In genomic region chr4:107718720-107719119, GRCm38 (mm10) we compare ENCODE assay signal across 18 mouse cellular contexts. TPM values are rescaled to one million over a fixed set of nuclear protein-coding genes. Genes with fewer than 3 reads are reported as not detected.
DNase-seq lines count a peak whose midpoint lies in the region; ATAC-seq and TF ChIP-seq lines count a peak whose summit lies in the region.
"Had no signal": no experiment of that assay in that cellular context is flagged by ENCODE, and none has a peak within 500 bp of the region (broad histone marks: within the 10 kb centered on the region; RNA-seq: fewer than 3 reads in every experiment).

No protein-coding gene starts in this region.

- DNase-seq in hindbrain, embryonic 14.5 days (ENCODE audit: low spot score): no peak
- DNase-seq in neural tube, embryonic 10.5 days (ENCODE audit: extremely low spot score, low spot score): no peak
- DNase-seq in retina, postnatal 1 day: peak; percentile 94
- no peak for DNase-seq in cerebellum, adult 2 months
- DNase-seq: adrenal gland, postnatal 10 days; cerebellum, adult 9-11 months; heart, adult 2 months had no signal

- H3K27ac ChIP-seq in hindbrain, embryonic 14.5 days: no peak overlapping the region
- no peak overlapping the region for H3K27ac ChIP-seq in hindbrain, embryonic 13.5 days
- no peak overlapping the region for H3K27ac ChIP-seq in neural tube, embryonic 12.5 days
- peak overlapping the region; percentile 60 for H3K27ac ChIP-seq in forebrain, embryonic 16.5 days (ENCODE audit: low read length)
- no peak overlapping the region for H3K27ac ChIP-seq in cerebellum, adult 2 months (ENCODE audit: insufficient read depth, low read length)
- no peak overlapping the region for H3K27ac ChIP-seq in heart, embryonic 11.5 days (ENCODE audit: low read depth, low read length)
- H3K27ac ChIP-seq: heart, adult 2 months; kidney, postnatal 0 days; stomach, embryonic 15.5 days had no signal

- H3K36me3 ChIP-seq in hindbrain, embryonic 14.5 days (replicated peaks; ENCODE audit: control insufficient read depth, insufficient read depth): no peaks in the 10 kb centered on the region
- H3K36me3 ChIP-seq in hindbrain, embryonic 13.5 days: no peaks in the 10 kb centered on the region
- H3K36me3 ChIP-seq in neural tube, embryonic 12.5 days: no peaks in the 10 kb centered on the region
- no peaks in the 10 kb centered on the region for H3K36me3 ChIP-seq in forebrain, embryonic 16.5 days (ENCODE audit: control insufficient read depth, insufficient read depth)
- no peaks in the 10 kb centered on the region for H3K36me3 ChIP-seq in heart, embryonic 11.5 days (ENCODE audit: control insufficient read depth, insufficient read depth, low read length)
- H3K36me3 ChIP-seq: stomach, embryonic 15.5 days had no signal

- H3K4me3 ChIP-seq in hindbrain, embryonic 14.5 days (replicated peaks; ENCODE audit: low read length): no peak overlapping the region
- no peak overlapping the region for H3K4me3 ChIP-seq in hindbrain, embryonic 13.5 days
- no peak overlapping the region for H3K4me3 ChIP-seq in neural tube, embryonic 12.5 days
- H3K4me3 ChIP-seq in forebrain, embryonic 16.5 days (replicated peaks; ENCODE audit: low read length): no peak overlapping the region
- H3K4me3 ChIP-seq in cerebellum, adult 2 months (replicated peaks; ENCODE audit: insufficient read depth, low read depth, low read length): no peak overlapping the region
- H3K4me3 ChIP-seq in heart, embryonic 11.5 days (ENCODE audit: low read depth, low read length): no peak overlapping the region
- H3K4me3 ChIP-seq: heart, adult 2 months; myocyte; stomach, embryonic 15.5 days had no signal

- peaks cover 19% of the 10 kb centered on the region for H3K4me1 ChIP-seq in hindbrain, embryonic 14.5 days (replicated peaks; ENCODE audit: control insufficient read depth, insufficient read depth, low read length)
- peaks cover 20% of the 10 kb centered on the region for H3K4me1 ChIP-seq in hindbrain, embryonic 13.5 days (replicated peaks)
- peaks cover 20% of the 10 kb centered on the region for H3K4me1 ChIP-seq in neural tube, embryonic 12.5 days
- peaks cover 26% of the 10 kb centered on the region for H3K4me1 ChIP-seq in forebrain, embryonic 16.5 days (replicated peaks; ENCODE audit: control insufficient read depth, insufficient read depth, low read length)
- H3K4me1 ChIP-seq in cerebellum, adult 2 months (ENCODE audit: control insufficient read depth, insufficient read depth, low read length): peaks cover 4% of the 10 kb centered on the region
- H3K4me1 ChIP-seq in heart, embryonic 11.5 days (ENCODE audit: control insufficient read depth, insufficient read depth, low read length): 0 out of 2 replicates have a peak, but pooled peaks cover 4% of the 10 kb centered on the region
- H3K4me1 ChIP-seq: stomach, embryonic 15.5 days had no signal

- H3K9ac ChIP-seq in hindbrain, embryonic 14.5 days: no peak overlapping the region
- H3K9ac ChIP-seq in hindbrain, embryonic 13.5 days: no peak overlapping the region
- no peak overlapping the region for H3K9ac ChIP-seq in neural tube, embryonic 12.5 days
- H3K9ac ChIP-seq in forebrain, embryonic 16.5 days (replicated peaks; ENCODE audit: low read depth, low read length): no peak overlapping the region
- no peak overlapping the region for H3K9ac ChIP-seq in heart, embryonic 11.5 days (ENCODE audit: low read depth, low read length)
- H3K9ac ChIP-seq: stomach, embryonic 15.5 days had no signal

- TF ChIP-seq POLR2A in cerebellum, adult 2 months (IDR thresholded peaks at IDR 0.05; ENCODE audit: borderline replicate concordance, insufficient read depth, low read length): no peak

- no peaks in the 10 kb centered on the region for H3K9me3 ChIP-seq in hindbrain, embryonic 14.5 days (ENCODE audit: control insufficient read depth, low read length)
- H3K9me3 ChIP-seq in hindbrain, embryonic 13.5 days: no peaks in the 10 kb centered on the region
- no peaks in the 10 kb centered on the region for H3K9me3 ChIP-seq in neural tube, embryonic 12.5 days
- no peaks in the 10 kb centered on the region for H3K9me3 ChIP-seq in forebrain, embryonic 16.5 days (ENCODE audit: control insufficient read depth, low read length)
- no peaks in the 10 kb centered on the region for H3K9me3 ChIP-seq in heart, embryonic 11.5 days (replicated peaks; ENCODE audit: control insufficient read depth, low read length)
- H3K9me3 ChIP-seq: stomach, embryonic 15.5 days had no signal

- ATAC-seq in hindbrain, embryonic 14.5 days (ENCODE audit: low FRiP score): 0 out of 2 replicates have a peak, but pooled peaks have one; percentile 37
- no peak for ATAC-seq in hindbrain, embryonic 13.5 days (ENCODE audit: low FRiP score)
- no peak for ATAC-seq in neural tube, embryonic 12.5 days (ENCODE audit: low FRiP score, low read depth)
- no peak for ATAC-seq in forebrain, embryonic 16.5 days
- no peak for ATAC-seq in heart, embryonic 11.5 days (replicated peaks; ENCODE audit: insufficient number of reproducible peaks, low FRiP score, low TSS enrichment)
- ATAC-seq: inflammation-experienced regulatory T-cells, adult 6 months had no signal

- no peak overlapping the region for H3K4me2 ChIP-seq in hindbrain, embryonic 14.5 days (replicated peaks)
- H3K4me2 ChIP-seq in hindbrain, embryonic 13.5 days: no peak overlapping the region
- H3K4me2 ChIP-seq in neural tube, embryonic 12.5 days (replicated peaks): 0 out of 2 replicates have a peak overlapping the region, but pooled peaks have one; percentile 16
- H3K4me2 ChIP-seq in forebrain, embryonic 16.5 days (ENCODE audit: low read length): peak overlapping the region; percentile 29
- no peak overlapping the region for H3K4me2 ChIP-seq in heart, embryonic 11.5 days
- H3K4me2 ChIP-seq: stomach, embryonic 15.5 days had no signal

- no peak for TF ChIP-seq CTCF in cerebellum, adult 2 months (IDR thresholded peaks at IDR 0.05; ENCODE audit: borderline replicate concordance, insufficient read depth, low read depth, low read length)

- H3K27me3 ChIP-seq in hindbrain, embryonic 14.5 days (ENCODE audit: control insufficient read depth, insufficient read depth, low read length): no peaks in the 10 kb centered on the region
- peaks cover 3% of the 10 kb centered on the region; the same call in 1 of the 2 replicates for H3K27me3 ChIP-seq in hindbrain, embryonic 13.5 days
- no peaks in the 10 kb centered on the region for H3K27me3 ChIP-seq in neural tube, embryonic 12.5 days (replicated peaks)
- no peaks in the 10 kb centered on the region for H3K27me3 ChIP-seq in forebrain, embryonic 16.5 days (replicated peaks; ENCODE audit: control insufficient read depth, insufficient read depth, low read length)
- H3K27me3 ChIP-seq in cerebellum, adult 2 months (ENCODE audit: control insufficient read depth, insufficient read depth, low read length): no peaks in the 10 kb centered on the region
- H3K27me3 ChIP-seq in heart, embryonic 11.5 days (ENCODE audit: control insufficient read depth, insufficient read depth, low read length): no peaks in the 10 kb centered on the region
- H3K27me3 ChIP-seq: stomach, embryonic 15.5 days had no signal

- WGBS in hindbrain, embryonic 14.5 days: 17% methylated on average over 8 of the region's 8 CpGs
- 31% methylated on average over 8 of the region's 8 CpGs for WGBS in hindbrain, embryonic 13.5 days
- WGBS in neural tube, embryonic 12.5 days: 48% methylated on average over 8 of the region's 8 CpGs
- 9% methylated on average over 8 of the region's 8 CpGs for WGBS in forebrain, embryonic 16.5 days
- 14% methylated on average over 8 of the region's 8 CpGs for WGBS in cerebellum, adult 2 months
- 84% methylated on average over 8 of the region's 8 CpGs for WGBS in heart, embryonic 11.5 days (ENCODE audit: insufficient replicate concordance)

RNA-seq across cellular contexts. Expression of gene Dmrtb1, which starts 34.7 kb away (rescaled TPM):
- 6.8 and 7.6 TPM in 2 replicates for polyA plus RNA-seq in hindbrain, embryonic 14.5 days (2014; fragmentation: Nextera tagmentation; extraction: Ambion mirVana)
- polyA plus RNA-seq in hindbrain, embryonic 13.5 days (2015; fragmentation: Nextera tagmentation; extraction: Ambion mirVana): 21.8 and 26.3 TPM in 2 replicates
- polyA plus RNA-seq in neural tube, embryonic 12.5 days (2016; fragmentation: Nextera tagmentation; extraction: Ambion mirVana): 19.1 and 23.3 TPM in 2 replicates
- 8.2 and 18.0 TPM in 2 replicates for polyA plus RNA-seq in forebrain, embryonic 16.5 days (2015; fragmentation: Nextera tagmentation; extraction: Ambion mirVana)
- 0.47 and 0.51 TPM in 2 replicates for polyA plus RNA-seq in cerebellum, adult 2 months (2012; rRNA removed)
- polyA plus RNA-seq in heart, embryonic 11.5 days (2014; fragmentation: Nextera tagmentation; extraction: Ambion mirVana): not detected in 2 replicates
- polyA plus RNA-seq: heart, postnatal 0 days; inflammation-experienced regulatory T-cells, adult 6 months; kidney, postnatal 0 days; liver, adult 2 months; lung, embryonic 16.5 days; myocyte had no signal

Comparison
In these comparisons a context has a peak if more than half of its experiments do, and no peak if none do; other contexts are left out.
1. H3K4me2 ChIP-seq: peak in neural tube, embryonic 12.5 days (single experiment) and forebrain, embryonic 16.5 days (single experiment); none in hindbrain, embryonic 14.5 days (single experiment), hindbrain, embryonic 13.5 days (single experiment) and heart, embryonic 11.5 days (single experiment).